Mouse (Mus musculus) effector memory CD4-positive, alpha-beta T cell, adult 7 months (primary cell): ENCODE results near the gene 1700024P04Rik. TPM values are rescaled to one million over a fixed set of nuclear protein-coding genes. Genes with fewer than 3 reads are reported as not detected.

Experiments
- polyA plus RNA-seq: library from polyadenylated mRNA; unstranded; fragments of 100-300 nt; shearing (Covaris generic); gene quantifications from one replicate; pipeline ENCODE4 v1.2.1, GENCODE M21; 2017

Gene 1700024P04Rik
- not detected for polyA plus RNA-seq

GRCm38 (mm10) chr13:98984465-98984864 is at the start of gene 1700024P04Rik:
TSS of gene 1700024P04Rik (minus strand) at chr13:98984565.

Other genes starting within 250 kb of the 1700024P04Rik start
- gene Fcho2, start 169.1 kb downstream of the 1700024P04Rik start, polyA plus RNA-seq: 76.6 TPM
- gene Tnpo1, start 58.2 kb downstream of the 1700024P04Rik start, polyA plus RNA-seq: 63.2 TPM
- gene Zfp366, start 200.3 kb upstream of the 1700024P04Rik start, polyA plus RNA-seq: not detected